Mouse (Mus musculus) liver, embryonic 14.5 days (tissue): ENCODE results near the gene Mettl8. TPM values are rescaled to one million over a fixed set of nuclear protein-coding genes. Genes with fewer than 3 reads are reported as not detected.

Source experiments
- ATAC-seq: fragments of 200-750 bp; cut with Nextera tagmentation; 2 replicates; pipeline ENCODE4 v1.8.0; 2017; ENCODE audit warnings: moderate number of reproducible peaks, mild to moderate bottlenecking, moderate library complexity; ENCODE audit not compliant: insufficient read depth
- DNase-seq, 3 experiments: peaks; one replicate each; pipeline ENCODE4 v3.0.0-alpha.2; 2012 to 2013; ENCODE audit warnings: low read depth in 3 of 3, low spot score in 3 of 3
- H3K27ac ChIP-seq: fragments of 300-500 bp; sonication (generic); 2 replicates; pipeline ENCODE4 v1.5.1; 2014; ENCODE audit warnings: moderate library complexity, mild to moderate bottlenecking, control low read depth, inconsistent platforms
- H3K27me3 ChIP-seq: fragments of 300-500 bp; sonication (generic); 2 replicates; pipeline ENCODE4 v1.6.1; 2014; ENCODE audit warnings: mild to moderate bottlenecking, low read length, moderate library complexity; ENCODE audit not compliant: control insufficient read depth, insufficient read depth
- H3K36me3 ChIP-seq: fragments of 300-500 bp; sonication (generic); replicated peaks from 2 replicates; pipeline ENCODE4 v1.6.1; 2014; ENCODE audit warnings: low read depth; ENCODE audit not compliant: control insufficient read depth, insufficient read depth
- H3K4me1 ChIP-seq, 2 experiments: fragments of 200-500 bp in 1 of 2; fragments of 300-500 bp in 1 of 2; sonication (generic) in 1 of 2; replicated peaks; 2 replicates each; pipeline ENCODE4 v1.6.1; 2012 to 2014; ENCODE audit warnings: antibody characterized with exemption in 1 of 2, inconsistent platforms in 1 of 2, low read length in 1 of 2; ENCODE audit not compliant: control insufficient read depth in 2 of 2, insufficient read depth in 2 of 2
- H3K4me2 ChIP-seq: fragments of 300-500 bp; sonication (generic); 2 replicates; pipeline ENCODE4 v1.6.1; 2014; ENCODE audit warnings: low read depth, mild to moderate bottlenecking, control low read depth, moderate library complexity
- H3K4me3 ChIP-seq, 2 experiments: fragments of 200-500 bp in 1 of 2; fragments of 300-500 bp in 1 of 2; sonication (generic) in 1 of 2; 2 replicates each; pipeline ENCODE4 v1.5.1; 2012 to 2014; ENCODE audit warnings: low read depth in 2 of 2, low read length in 2 of 2, mild to moderate bottlenecking in 2 of 2, control low read depth in 1 of 2, inconsistent platforms in 1 of 2, moderate library complexity in 1 of 2; ENCODE audit not compliant: insufficient read depth in 1 of 2
- H3K9ac ChIP-seq: fragments of 300-500 bp; sonication (generic); replicated peaks from 2 replicates; pipeline ENCODE4 v1.6.1; 2014; ENCODE audit warnings: mild to moderate bottlenecking, control low read depth, moderate library complexity
- H3K9me3 ChIP-seq: fragments of 300-500 bp; sonication (generic); 2 replicates; pipeline ENCODE4 v1.6.1; 2016; ENCODE audit warnings: low read length, mixed read lengths; ENCODE audit not compliant: control insufficient read depth
- CTCF ChIP-seq: IDR thresholded peaks from 2 replicates; pipeline ENCODE4 v1.5.1; 2016; ENCODE audit warnings: antibody characterized with exemption, low read depth, control low read depth
- EP300 ChIP-seq: IDR thresholded peaks from 2 replicates; pipeline ENCODE4 v1.6.1; 2016; ENCODE audit warnings: antibody characterized with exemption, low read depth
- WGBS: fragments of 180-500 bp; shearing (Covaris S2); extraction: QIAGEN DNeasy Blood & Tissue Kit; methylation state at CpG from one replicate; pipeline ENCODE4 v1.1.7; 2014; ENCODE audit not compliant: insufficient replicate concordance; 5-methylcytosine and 5-hydroxymethylcytosine counted together
- polyA plus RNA-seq, 2 experiments: library from polyadenylated mRNA; depleted of rRNA in 1 of 2; stranded (reverse) in 1 of 2; unstranded in 1 of 2; fragments of >200 nt; fragmentation: Nextera tagmentation in 1 of 2; extraction: Ambion mirVana in 1 of 2; gene quantifications; 2 replicates each; pipeline versions ENCODE4 v1.2.1 to v1.2.3; 2012 to 2014

Mettl8 gene
- polyA plus RNA-seq, 2 experiments: 5.3 to 9.7 TPM

DNA sequence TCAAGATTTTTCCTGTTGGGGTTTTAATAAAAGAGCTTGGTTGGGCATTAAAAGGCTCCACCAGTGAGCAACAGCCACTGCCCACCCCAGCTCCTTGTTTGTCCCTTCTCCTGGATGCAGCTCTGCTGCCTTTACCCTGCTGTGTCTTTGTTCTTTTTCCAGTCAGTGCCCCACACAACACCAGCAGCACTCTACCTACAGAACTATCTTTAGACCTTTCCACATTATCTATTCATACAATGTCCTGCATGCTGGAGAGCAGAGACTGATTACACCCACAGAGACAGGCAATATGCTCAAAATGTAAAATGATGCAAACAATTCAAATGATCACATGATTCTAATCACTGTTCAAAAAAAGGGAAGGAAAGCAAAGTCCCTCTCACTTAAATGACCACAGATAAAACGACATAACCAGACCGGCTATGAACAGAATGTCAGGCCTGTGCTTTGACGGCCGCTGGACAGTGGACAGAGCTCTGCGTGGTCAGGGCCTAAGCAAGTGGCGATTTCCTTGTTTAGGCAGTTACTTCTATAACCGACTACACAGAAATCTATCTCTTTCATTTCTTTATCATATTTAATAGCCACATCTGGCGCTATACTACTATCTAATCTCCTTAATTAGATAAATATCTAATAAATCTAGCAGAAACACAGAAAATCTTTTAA lies 35.5 kb downstream of the Mettl8 start:
- no peak overlapping the region for H3K4me3 ChIP-seq
- TF ChIP-seq EP300 (no peak), CTCF (no peak)
- ATAC-seq (no peak), DNase-seq (no peak)
- H3K27ac ChIP-seq: no peak overlapping the region
- no peak overlapping the region for H3K4me2 ChIP-seq
- no peaks in the 10 kb centered on the region for H3K4me1 ChIP-seq
- H3K27me3 ChIP-seq: no peaks in the 10 kb centered on the region
- no peaks in the 10 kb centered on the region for H3K36me3 ChIP-seq
- WGBS: 49% methylated on average over 8 of the region's 8 CpGs
- no peak overlapping the region for H3K9ac ChIP-seq
- H3K9me3 ChIP-seq: no peaks in the 10 kb centered on the region

DNA sequence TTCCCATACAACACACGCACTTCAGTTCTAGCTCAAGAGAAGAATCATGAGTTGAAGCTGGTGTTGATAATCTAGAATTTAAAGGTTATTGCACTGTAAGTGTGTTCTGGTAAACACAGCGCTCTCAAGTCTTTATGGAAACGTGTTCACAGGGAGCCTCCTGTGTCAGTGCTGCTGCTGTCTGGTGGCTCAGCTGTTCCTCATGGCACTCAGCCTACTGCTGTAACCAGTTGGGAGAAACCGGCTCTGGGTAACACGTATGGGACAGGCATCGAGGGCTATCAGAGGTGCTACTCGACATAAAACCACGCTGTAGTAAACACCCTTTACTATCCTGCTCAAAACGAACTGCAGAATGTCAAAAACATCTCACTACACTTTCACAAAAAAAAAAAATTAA lies 36.1 kb downstream of the Mettl8 start:
- no peak overlapping the region for H3K27ac ChIP-seq
- WGBS: 64% methylated on average over 9 of the region's 9 CpGs
- no peaks in the 10 kb centered on the region for H3K27me3 ChIP-seq
- no peak overlapping the region for H3K4me2 ChIP-seq
- no peaks in the 10 kb centered on the region for H3K36me3 ChIP-seq
- no peaks in the 10 kb centered on the region for H3K9me3 ChIP-seq
- no peak for TF ChIP-seq CTCF
- no peak for TF ChIP-seq EP300
- no peak overlapping the region for H3K4me3 ChIP-seq
- H3K4me1 ChIP-seq: no peaks in the 10 kb centered on the region
- DNase-seq (no peak), ATAC-seq (no peak)
- no peak overlapping the region for H3K9ac ChIP-seq

DNA sequence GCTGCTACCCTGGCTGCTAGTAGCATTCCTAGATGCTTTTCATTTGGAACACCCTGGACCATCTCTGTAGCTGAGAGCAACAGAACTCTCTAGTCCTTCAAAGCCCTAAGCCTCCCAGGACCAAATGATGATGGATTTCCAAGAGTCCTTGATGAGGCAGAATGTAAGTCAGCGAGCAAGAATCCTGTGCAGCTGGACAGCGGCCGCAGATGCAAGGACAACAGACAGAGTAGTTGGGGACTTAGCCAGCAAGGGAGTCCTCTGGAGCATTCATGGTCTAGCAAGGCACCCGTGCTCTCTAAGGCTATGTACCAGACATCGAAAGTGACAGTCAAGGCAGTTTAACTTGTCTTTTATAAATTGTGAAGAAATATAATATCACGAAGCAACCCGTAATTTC lies 41.9 kb downstream of the Mettl8 start:
- no peaks in the 10 kb centered on the region for H3K4me1 ChIP-seq
- no peak overlapping the region for H3K9ac ChIP-seq
- WGBS: 87% methylated on average over 7 of the region's 7 CpGs
- H3K27me3 ChIP-seq: no peaks in the 10 kb centered on the region
- no peaks in the 10 kb centered on the region for H3K36me3 ChIP-seq
- ATAC-seq: no peak
- no peak for DNase-seq
- no peak overlapping the region for H3K4me3 ChIP-seq
- no peaks in the 10 kb centered on the region for H3K9me3 ChIP-seq
- H3K27ac ChIP-seq: no peak overlapping the region
- no peak overlapping the region for H3K4me2 ChIP-seq
- no peak for TF ChIP-seq CTCF
- no peak for TF ChIP-seq EP300

DNA sequence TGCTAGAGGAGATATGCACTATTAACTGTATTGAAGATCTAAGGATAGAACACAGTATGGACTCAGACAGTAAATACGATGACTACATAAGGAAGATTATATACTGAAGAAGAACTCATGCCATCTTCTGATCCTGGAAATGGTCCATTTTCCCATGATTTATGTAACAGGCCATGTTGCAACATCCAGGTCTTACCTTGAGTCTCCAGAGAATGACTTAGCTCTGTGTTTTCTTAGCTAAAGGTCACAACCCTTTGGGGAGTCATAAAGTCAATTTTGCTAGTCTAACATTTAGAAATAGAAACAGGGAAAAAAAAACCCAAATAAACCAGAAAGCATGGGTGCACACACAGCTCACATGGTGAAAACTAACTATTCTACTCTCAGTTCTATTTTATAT lies 43.6 kb downstream of the Mettl8 start:
- Histone ChIP-seq H3K4me3 (no peak overlapping the region), H3K36me3 (no peaks in the 10 kb centered on the region), H3K27me3 (no peaks in the 10 kb centered on the region), H3K4me1 (no peaks in the 10 kb centered on the region), H3K9me3 (no peaks in the 10 kb centered on the region), H3K27ac (no peak overlapping the region), H3K9ac (no peak overlapping the region), H3K4me2 (no peak overlapping the region)
- DNase-seq (no peak), ATAC-seq (no peak)
- TF ChIP-seq CTCF (no peak), EP300 (no peak)
- WGBS: 68% methylated on average over 1 of the region's 1 CpGs

DNA sequence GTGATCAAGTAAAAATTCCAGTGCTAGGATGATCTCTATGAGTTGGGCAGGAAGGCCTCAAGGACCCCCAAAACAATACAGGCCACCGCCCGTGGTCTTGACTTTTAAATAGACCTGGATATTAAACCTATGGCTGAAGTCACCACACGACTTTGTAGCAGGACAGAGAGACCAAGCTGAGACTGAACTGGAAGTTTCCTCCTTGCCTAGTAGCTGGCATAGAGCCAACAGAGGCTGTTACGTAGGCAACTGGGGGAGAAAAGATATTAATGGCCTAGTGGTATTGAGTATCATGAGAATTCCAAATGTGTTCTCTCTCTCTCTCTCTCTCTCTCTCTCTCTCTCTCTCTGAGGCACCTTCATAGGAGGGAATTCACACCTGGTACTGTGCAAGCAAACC lies 51.0 kb downstream of the Mettl8 start:
- DNase-seq: no peak
- H3K4me2 ChIP-seq: no peak overlapping the region
- 68% methylated on average over 4 of the region's 4 CpGs for WGBS
- H3K9ac ChIP-seq: no peak overlapping the region
- no peak for TF ChIP-seq EP300
- TF ChIP-seq CTCF: no peak
- H3K27me3 ChIP-seq: no peaks in the 10 kb centered on the region
- ATAC-seq: no peak
- H3K27ac ChIP-seq: no peak overlapping the region
- no peak overlapping the region for H3K4me3 ChIP-seq
- no peaks in the 10 kb centered on the region for H3K4me1 ChIP-seq
- no peaks in the 10 kb centered on the region for H3K9me3 ChIP-seq
- H3K36me3 ChIP-seq: no peaks in the 10 kb centered on the region
